Mouse (Mus musculus) right cerebral cortex, postnatal 4 days (tissue): Measurements from ENCODE around the gene Acat2.
A peak's percentile ranks its signal among the peaks of the same experiment; 100 is the strongest.
"Not testable (repeated sequence)": the region's sequence is repeated elsewhere in the genome, so short reads cannot be mapped to it uniquely, and the experiment has no call there.

ENCODE experiments used
- DNase-seq: peaks from one replicate; pipeline ENCODE4 v3.0.0-alpha.2; 2022

Gene Acat2

GRCm38 (mm10) chr17:12960331-12960873, at the start of gene Acat2:
Gene Acat2, minus strand, starts transcription at chr17:12960747.
- peak; percentile 91 for DNase-seq

- no peak for DNase-seq
These were observed 49.3 kb upstream of the Acat2 start for GRCm38 (mm10) chr17:13009887-13010286.

- peak; percentile 18 for DNase-seq
These were observed 48.0 kb upstream of the Acat2 start for GRCm38 (mm10) chr17:13008528-13008927.

GRCm38 (mm10) chr17:13007730-13008425, 47.3 kb upstream of the Acat2 start:
- DNase-seq = peak; percentile 94

- no peak for DNase-seq
These were observed 46.4 kb upstream of the Acat2 start for GRCm38 (mm10) chr17:13006984-13007383.

GRCm38 (mm10) chr17:13006546-13006945, 46.0 kb upstream of the Acat2 start, which contains the start of gene Sod2:
Gene Sod2, plus strand, starts transcription at chr17:13006846.
- not testable (repeated sequence) for DNase-seq

GRCm38 (mm10) chr17:13004436-13004835, 43.9 kb upstream of the Acat2 start:
- not testable (repeated sequence) for DNase-seq

GRCm38 (mm10) chr17:13002243-13002642, 41.7 kb upstream of the Acat2 start:
- not testable (repeated sequence) for DNase-seq

GRCm38 (mm10) chr17:12999069-12999468, 38.5 kb upstream of the Acat2 start:
- DNase-seq = no peak

- no peak for DNase-seq
These were observed 37.3 kb upstream of the Acat2 start for GRCm38 (mm10) chr17:12997890-12998289.

GRCm38 (mm10) chr17:12996345-12996744, 35.8 kb upstream of the Acat2 start:
- peak; percentile 56 for DNase-seq

- DNase-seq = no peak
These were observed 33.5 kb upstream of the Acat2 start, which contains the start of gene Wtap for GRCm38 (mm10) chr17:12994069-12994468. Gene Wtap, minus strand, starts transcription at chr17:12994169.

- DNase-seq = peak; percentile 90
These were observed 32.0 kb upstream of the Acat2 start for GRCm38 (mm10) chr17:12992470-12992991.

- peak; percentile 81 for DNase-seq
These were observed 31.2 kb upstream of the Acat2 start for GRCm38 (mm10) chr17:12991635-12992358.

- peak; percentile 29 for DNase-seq
These were observed 30.7 kb upstream of the Acat2 start for GRCm38 (mm10) chr17:12991194-12991634.

- DNase-seq = no peak
These were observed 30.1 kb upstream of the Acat2 start for GRCm38 (mm10) chr17:12990567-12991145.

GRCm38 (mm10) chr17:12988096-12988495, 27.5 kb upstream of the Acat2 start:
- not testable (repeated sequence) for DNase-seq

GRCm38 (mm10) chr17:12983988-12984387, 23.4 kb upstream of the Acat2 start:
- no peak for DNase-seq

- no peak for DNase-seq
These were observed 18.0 kb upstream of the Acat2 start for GRCm38 (mm10) chr17:12978546-12978945.

GRCm38 (mm10) chr17:12973851-12974250, 13.3 kb upstream of the Acat2 start:
- no peak for DNase-seq

- DNase-seq = no peak
These were observed 6.6 kb upstream of the Acat2 start for GRCm38 (mm10) chr17:12967173-12967572.

- no peak for DNase-seq
These were observed 2.9 kb upstream of the Acat2 start for GRCm38 (mm10) chr17:12963476-12963875.

- not testable (repeated sequence) for DNase-seq
These were observed 1.2 kb downstream of the Acat2 start for GRCm38 (mm10) chr17:12959377-12959776.
